Mouse (Mus musculus): Measurements from ENCODE around the gene Oxsm. TPM values are rescaled to one million over a fixed set of nuclear protein-coding genes. Genes with fewer than 3 reads are reported as not detected.

Oxsm gene
- 2.0 and 3.0 TPM in 2 replicates for polyA plus RNA-seq (2015; fragmentation: Nextera tagmentation; extraction: Ambion mirVana)

DNA sequence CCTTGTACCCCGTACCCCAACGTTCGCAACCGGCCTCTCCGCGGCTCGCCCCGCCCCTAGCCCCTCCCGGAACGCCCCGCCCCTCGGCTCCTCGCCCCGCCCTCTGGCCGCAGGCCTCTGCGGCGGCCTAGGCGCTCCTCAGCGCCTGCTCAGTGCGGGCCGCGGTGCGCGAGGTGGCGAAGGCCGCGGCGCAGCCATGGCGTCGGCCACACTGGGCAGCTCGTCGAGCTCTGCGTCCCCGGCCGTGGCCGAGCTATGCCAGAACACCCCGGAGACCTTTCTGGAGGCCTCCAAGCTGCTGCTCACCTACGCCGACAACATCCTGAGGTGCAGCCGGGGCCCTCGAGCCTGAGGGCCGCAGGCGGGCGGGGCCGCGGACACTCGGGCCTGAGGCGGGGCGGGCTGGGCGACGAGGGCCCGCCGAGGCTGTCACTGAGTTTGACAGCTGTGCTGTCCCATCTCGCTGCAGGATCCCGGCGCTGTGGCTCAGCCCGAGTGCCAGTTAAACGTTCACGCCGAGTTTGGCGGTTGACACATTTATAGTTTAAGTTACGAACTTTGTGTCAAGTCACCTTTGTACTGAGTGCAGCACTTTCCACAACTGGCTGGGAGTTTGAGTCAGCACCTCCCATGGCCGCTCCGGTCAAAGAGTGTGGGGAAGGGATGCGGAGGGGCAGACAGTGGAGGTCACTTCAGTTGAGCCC is at the start of gene Oxsm, which contains the start of gene Ngly1:
Oxsm (minus strand) TSS at position 638 of the 704 bp plus-strand sequence.
Ngly1 (plus strand) TSS at position 110 of the 704 bp plus-strand sequence.
- Histone ChIP-seq H3K36me3 (no peaks in the 10 kb centered on the region), H3K4me1 (peaks cover 12% of the 10 kb centered on the region), H3K9ac (peak within 1 kb of the TSS; percentile 94), H3K4me2 (peak within 1 kb of the TSS; percentile 79), H3K4me3 (peak within 1 kb of the TSS; percentile 66), H3K27me3 (no peaks in the 10 kb centered on the region), H3K9me3 (no peaks in the 10 kb centered on the region), H3K27ac (peak within 1 kb of the TSS; percentile 84)
- under 1% methylated on average over 61 of the region's 65 CpGs for WGBS
- peak; percentile 99 for ATAC-seq (ENCODE audit: borderline replicate concordance, extremely low read depth, low FRiP score, low TSS enrichment)

- H3K9me3 ChIP-seq: no peaks in the 10 kb centered on the region
- ATAC-seq (ENCODE audit: borderline replicate concordance, extremely low read depth, low FRiP score, low TSS enrichment): no peak
- H3K9ac ChIP-seq: no peak overlapping the region
- no peak overlapping the region for H3K4me3 ChIP-seq
- H3K27ac ChIP-seq: no peak overlapping the region
- H3K4me1 ChIP-seq: no peaks in the 10 kb centered on the region
- peaks cover 3% of the 10 kb centered on the region; the same call in 1 of the 2 replicates for H3K36me3 ChIP-seq
- no peak overlapping the region for H3K4me2 ChIP-seq
- no peaks in the 10 kb centered on the region for H3K27me3 ChIP-seq
- 71% methylated on average over 2 of the region's 2 CpGs for WGBS
These were observed 47.3 kb upstream of the Oxsm start for GRCm38 (mm10) chr14:16296816-16297468.

- Histone ChIP-seq H3K36me3 (peaks cover 4% of the 10 kb centered on the region), H3K4me3 (no peak overlapping the region), H3K27ac (no peak overlapping the region), H3K27me3 (no peaks in the 10 kb centered on the region), H3K4me2 (no peak overlapping the region), H3K4me1 (no peaks in the 10 kb centered on the region), H3K9ac (no peak overlapping the region), H3K9me3 (no peaks in the 10 kb centered on the region)
- 87% methylated on average over 1 of the region's 1 CpGs for WGBS
- ATAC-seq (ENCODE audit: borderline replicate concordance, extremely low read depth, low FRiP score, low TSS enrichment): no peak
These were observed 44.3 kb upstream of the Oxsm start for GRCm38 (mm10) chr14:16293921-16294320.

DNA sequence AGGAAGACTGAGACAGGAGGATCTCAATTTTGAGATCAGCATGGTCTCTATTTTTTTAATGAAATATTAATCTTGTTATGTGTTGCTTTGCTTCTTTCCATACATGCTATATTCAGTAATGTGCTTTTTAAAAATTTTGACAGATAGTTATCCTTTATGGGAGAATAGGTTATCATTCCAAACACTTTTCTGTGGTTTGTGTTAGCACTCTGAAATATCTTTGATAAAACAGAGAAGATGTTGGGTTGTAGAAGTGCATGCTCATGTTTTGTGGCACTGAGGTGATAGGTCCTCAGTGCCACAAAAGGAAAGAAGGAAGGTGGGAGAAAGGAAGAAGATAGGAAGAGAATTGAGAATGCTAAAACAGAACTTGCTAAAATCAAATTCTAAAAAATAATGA is 43.4 kb upstream of the Oxsm start:
- no peak overlapping the region for H3K4me2 ChIP-seq

DNA sequence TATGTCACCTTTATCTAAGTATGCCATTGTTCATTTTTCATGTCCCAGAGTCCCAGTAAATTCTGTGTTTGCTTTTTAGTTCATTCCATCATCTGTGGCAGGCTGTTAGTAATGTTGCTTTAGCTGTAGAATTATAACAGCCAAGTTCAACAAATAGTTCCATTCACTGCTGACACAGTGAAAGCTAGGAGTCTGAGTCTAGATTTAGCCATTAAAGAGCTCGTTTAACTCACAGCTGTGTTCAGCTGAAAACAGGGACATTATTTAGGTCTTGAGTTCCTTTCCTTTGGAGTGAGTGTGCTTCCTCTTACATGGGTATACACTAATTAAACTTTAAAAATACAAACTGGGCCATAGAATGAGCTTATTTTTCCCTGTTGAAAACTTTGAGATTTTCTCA is 42.8 kb upstream of the Oxsm start:
- Histone ChIP-seq H3K4me3 (no peak overlapping the region), H3K9me3 (no peaks in the 10 kb centered on the region), H3K4me2 (no peak overlapping the region), H3K4me1 (no peaks in the 10 kb centered on the region), H3K36me3 (peaks cover 4% of the 10 kb centered on the region), H3K27me3 (no peaks in the 10 kb centered on the region), H3K27ac (no peak overlapping the region), H3K9ac (no peak overlapping the region)
- 43% methylated on average over 1 of the region's 1 CpGs for WGBS
- no peak for ATAC-seq (ENCODE audit: borderline replicate concordance, extremely low read depth, low FRiP score, low TSS enrichment)

More for the DNA sequence above, 43.4 kb upstream of the Oxsm start:
- H3K4me3 ChIP-seq: no peak overlapping the region
- H3K27me3 ChIP-seq: no peaks in the 10 kb centered on the region
- no peak overlapping the region for H3K9ac ChIP-seq
- no peak overlapping the region for H3K27ac ChIP-seq
- H3K9me3 ChIP-seq: no peaks in the 10 kb centered on the region
- H3K36me3 ChIP-seq: peaks cover 4% of the 10 kb centered on the region
- ATAC-seq (ENCODE audit: borderline replicate concordance, extremely low read depth, low FRiP score, low TSS enrichment): no peak
- no peaks in the 10 kb centered on the region for H3K4me1 ChIP-seq

DNA sequence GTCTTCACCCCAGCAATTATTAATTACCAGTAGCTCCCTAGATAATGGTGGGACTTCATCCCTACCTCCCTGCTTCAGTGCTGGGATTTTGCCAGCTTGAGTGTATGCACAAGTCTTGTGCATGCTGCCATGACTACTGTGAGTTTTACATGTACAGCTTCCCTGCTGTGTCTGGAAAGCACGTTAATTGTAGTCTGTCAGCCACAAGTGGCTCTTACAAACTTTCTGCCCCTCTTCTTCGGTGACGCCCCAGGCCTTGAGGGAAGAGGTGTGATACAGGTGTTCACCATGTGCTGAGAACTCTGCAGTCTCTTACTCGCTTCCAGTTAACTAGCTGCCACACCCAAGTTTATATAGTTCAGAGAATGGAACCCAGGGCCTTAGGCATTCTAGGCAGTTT is 34.4 kb upstream of the Oxsm start:
- no peaks in the 10 kb centered on the region for H3K36me3 ChIP-seq
- H3K9ac ChIP-seq: no peak overlapping the region
- no peak overlapping the region for H3K27ac ChIP-seq
- H3K9me3 ChIP-seq: no peaks in the 10 kb centered on the region
- H3K27me3 ChIP-seq: no peaks in the 10 kb centered on the region
- H3K4me2 ChIP-seq: no peak overlapping the region
- no peaks in the 10 kb centered on the region for H3K4me1 ChIP-seq
- 80% methylated on average over 4 of the region's 4 CpGs for WGBS
- H3K4me3 ChIP-seq: no peak overlapping the region
- ATAC-seq (ENCODE audit: borderline replicate concordance, extremely low read depth, low FRiP score, low TSS enrichment): no peak

- Histone ChIP-seq H3K36me3 (no peaks in the 10 kb centered on the region), H3K4me2 (no peak overlapping the region), H3K9ac (no peak overlapping the region), H3K9me3 (no peaks in the 10 kb centered on the region), H3K4me1 (no peaks in the 10 kb centered on the region), H3K27ac (no peak overlapping the region), H3K4me3 (no peak overlapping the region), H3K27me3 (no peaks in the 10 kb centered on the region)
- whole genome bisulfite sequencing: 68% methylated on average over 4 of the region's 4 CpGs
- ATAC-seq (ENCODE audit: borderline replicate concordance, extremely low read depth, low FRiP score, low TSS enrichment): no peak
These were observed 29.6 kb upstream of the Oxsm start for GRCm38 (mm10) chr14:16279196-16279595.

- Histone ChIP-seq H3K9ac (no peak overlapping the region), H3K27ac (no peak overlapping the region)
- WGBS: 84% methylated on average over 3 of the region's 3 CpGs
These were observed 24.1 kb upstream of the Oxsm start for GRCm38 (mm10) chr14:16273677-16274076.

DNA sequence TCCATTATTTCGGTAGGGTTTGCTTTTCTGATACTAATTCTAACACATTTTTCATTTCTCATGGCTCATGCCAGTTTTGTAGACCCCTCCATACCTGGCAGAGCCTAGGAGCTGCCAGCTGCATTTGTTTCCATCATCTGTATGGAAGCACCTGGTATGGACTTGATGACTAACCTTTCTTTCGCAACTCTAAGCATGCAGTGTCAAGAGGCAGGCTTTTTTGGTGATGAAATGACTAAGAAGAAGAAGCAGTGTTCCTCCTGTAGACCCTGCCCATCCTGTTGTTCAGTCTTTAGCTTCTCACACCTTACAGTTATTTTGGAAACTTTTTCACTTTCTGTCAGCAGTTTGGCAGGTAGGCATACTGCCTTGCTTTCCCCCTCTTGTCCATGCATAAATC is 20.2 kb upstream of the Oxsm start:
- Histone ChIP-seq H3K4me2 (no peak overlapping the region), H3K9ac (no peak overlapping the region), H3K27ac (no peak overlapping the region), H3K27me3 (no peaks in the 10 kb centered on the region), H3K36me3 (peaks cover 8% of the 10 kb centered on the region; the same call in 1 of the 2 replicates), H3K9me3 (no peaks in the 10 kb centered on the region), H3K4me3 (no peak overlapping the region), H3K4me1 (no peaks in the 10 kb centered on the region)
- 88% methylated on average over 2 of the region's 2 CpGs for WGBS
- ATAC-seq (ENCODE audit: borderline replicate concordance, extremely low read depth, low FRiP score, low TSS enrichment): no peak

More at GRCm38 (mm10) chr14:16273677-16274076, 24.1 kb upstream of the Oxsm start:
- Histone ChIP-seq H3K4me1 (no peaks in the 10 kb centered on the region), H3K4me2 (no peak overlapping the region), H3K9me3 (no peaks in the 10 kb centered on the region), H3K36me3 (peaks cover 8% of the 10 kb centered on the region; the same call in 1 of the 2 replicates), H3K27me3 (no peaks in the 10 kb centered on the region), H3K4me3 (no peak overlapping the region)
- ATAC-seq (ENCODE audit: borderline replicate concordance, extremely low read depth, low FRiP score, low TSS enrichment): no peak

- no peak overlapping the region for H3K9ac ChIP-seq
- no peak overlapping the region for H3K4me3 ChIP-seq
- H3K27ac ChIP-seq: no peak overlapping the region
- H3K27me3 ChIP-seq: no peaks in the 10 kb centered on the region
- no peak for ATAC-seq (ENCODE audit: borderline replicate concordance, extremely low read depth, low FRiP score, low TSS enrichment)
- 68% methylated on average over 5 of the region's 5 CpGs for WGBS
- H3K4me1 ChIP-seq: no peaks in the 10 kb centered on the region
- peaks cover 13% of the 10 kb centered on the region; the same call in 1 of the 2 replicates for H3K36me3 ChIP-seq
- H3K4me2 ChIP-seq: no peak overlapping the region
- no peaks in the 10 kb centered on the region for H3K9me3 ChIP-seq
These were observed 17.4 kb upstream of the Oxsm start for GRCm38 (mm10) chr14:16267028-16267427.

DNA sequence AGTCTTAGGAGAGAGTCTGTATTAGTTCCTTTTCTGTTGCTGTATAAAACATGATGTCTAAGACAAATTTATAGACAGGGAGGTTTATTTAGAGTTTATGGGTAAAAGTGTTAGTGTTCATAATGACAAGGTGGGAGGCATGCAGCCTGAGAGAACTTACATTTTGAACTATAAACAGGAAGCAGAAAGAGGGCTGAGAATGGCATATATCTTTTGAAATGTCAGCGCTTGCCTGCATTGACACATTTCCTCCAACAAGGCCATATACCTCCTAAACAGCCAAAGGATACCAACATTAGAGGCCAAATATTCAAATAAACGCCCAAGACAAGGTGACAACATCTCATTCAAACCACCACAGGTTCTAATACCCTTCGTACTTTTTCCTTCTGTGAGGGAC is 12.3 kb upstream of the Oxsm start:
- no peak overlapping the region for H3K9ac ChIP-seq
- H3K4me3 ChIP-seq: no peak overlapping the region
- H3K27me3 ChIP-seq: no peaks in the 10 kb centered on the region
- 65% methylated on average over 3 of the region's 3 CpGs for WGBS
- H3K27ac ChIP-seq: no peak overlapping the region
- no peak overlapping the region for H3K4me2 ChIP-seq
- no peaks in the 10 kb centered on the region for H3K9me3 ChIP-seq
- H3K36me3 ChIP-seq: peaks cover 20% of the 10 kb centered on the region; the same call in 1 of the 2 replicates
- ATAC-seq (ENCODE audit: borderline replicate concordance, extremely low read depth, low FRiP score, low TSS enrichment): no peak
- no peaks in the 10 kb centered on the region for H3K4me1 ChIP-seq

DNA sequence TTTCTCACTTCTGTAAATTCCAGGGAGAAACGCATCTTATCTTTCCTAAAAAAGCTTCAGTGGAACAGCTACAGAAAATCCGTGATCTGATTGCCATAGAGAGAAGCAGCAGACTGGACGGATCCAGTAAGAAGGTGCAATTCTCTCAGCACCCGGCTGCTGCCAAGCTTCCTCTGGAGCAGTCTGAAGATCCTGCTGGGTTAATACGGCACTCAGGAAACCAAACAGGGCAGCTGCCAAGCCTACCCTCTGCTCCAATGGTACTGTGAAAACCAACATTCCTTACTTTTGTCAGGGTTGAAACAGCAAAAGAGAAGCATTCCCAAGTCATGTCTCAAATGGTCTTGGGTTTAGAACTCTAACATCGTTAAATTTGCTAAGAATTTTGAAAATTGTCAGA is 10.9 kb upstream of the Oxsm start:
- no peak overlapping the region for H3K4me3 ChIP-seq
- 78% methylated on average over 6 of the region's 6 CpGs for WGBS
- no peaks in the 10 kb centered on the region for H3K9me3 ChIP-seq
- no peak overlapping the region for H3K9ac ChIP-seq
- no peak for ATAC-seq (ENCODE audit: borderline replicate concordance, extremely low read depth, low FRiP score, low TSS enrichment)
- H3K27me3 ChIP-seq: no peaks in the 10 kb centered on the region
- no peak overlapping the region for H3K27ac ChIP-seq
- H3K4me2 ChIP-seq: no peak overlapping the region
- H3K4me1 ChIP-seq: no peaks in the 10 kb centered on the region
- H3K36me3 ChIP-seq: peaks cover 23% of the 10 kb centered on the region; the same call in 1 of the 2 replicates
